Mouse (Mus musculus) megakaryocyte, embryonic 14.5 days (primary cell): ENCODE data around the gene Bend4.

Experiments
- FLI1 ChIP-seq: IDR thresholded peaks from 2 replicates; pipeline ENCODE4 v1.6.1; 2012; ENCODE audit warnings: low read length, inconsistent platforms, mixed read lengths
- GATA1 ChIP-seq: IDR thresholded peaks from 3 replicates; pipeline ENCODE4 v1.6.1; 2012; ENCODE audit warnings: mixed read lengths, low read length, inconsistent platforms, borderline replicate concordance

GRCm38 (mm10) chr5:67444217-67445050 lies 16.3 kb upstream of the Bend4 start:
- TF ChIP-seq GATA1 (no peak), FLI1 (no peak)
